7 mouse cellular contexts compared by ENCODE assay signal in the genomic region with DNA sequence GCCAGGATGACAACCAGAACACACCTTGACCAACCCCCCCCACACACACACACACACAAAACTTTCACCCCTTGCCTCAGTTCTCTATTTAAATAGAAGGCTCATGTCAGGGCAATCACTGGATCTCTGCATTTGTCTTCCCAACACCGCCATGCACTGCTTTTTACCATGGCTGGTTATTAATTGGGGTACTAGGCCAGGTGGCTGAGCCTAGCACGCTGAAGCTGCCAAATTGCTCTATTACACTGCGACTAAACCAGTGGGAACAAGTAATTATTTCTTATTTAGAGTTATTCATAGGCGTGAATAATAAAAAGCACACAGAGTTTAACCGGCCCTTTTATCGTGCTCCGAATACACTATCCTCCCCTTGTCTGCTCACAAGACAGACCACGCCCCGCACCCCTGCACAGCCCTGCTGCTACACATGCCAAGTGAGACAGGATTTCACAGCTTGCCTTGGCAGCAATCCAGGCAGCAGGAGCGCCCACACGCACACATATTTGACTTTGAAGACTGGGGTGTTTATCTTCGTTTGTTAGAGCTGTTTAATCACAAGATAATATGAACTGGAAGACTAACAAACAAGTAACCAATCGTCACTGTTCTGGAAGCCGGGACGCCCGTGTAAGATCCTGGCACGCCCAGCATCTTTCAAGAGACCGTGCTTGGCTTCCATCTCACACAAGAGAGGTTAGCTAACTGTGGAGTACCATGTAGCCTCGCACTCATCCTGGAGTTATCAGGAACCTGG. TPM values are rescaled to one million over a fixed set of nuclear protein-coding genes. Genes with fewer than 3 reads are reported as not detected.
DNase-seq lines count a peak whose midpoint lies in the region; ATAC-seq and TF ChIP-seq lines count a peak whose summit lies in the region.

No protein-coding gene starts in this region.

- H3K4me3 ChIP-seq in heart, adult 2 months = no peak overlapping the region
- H3K4me3 ChIP-seq in neural tube, embryonic 12.5 days = no peak overlapping the region

- no peaks in the 10 kb centered on the region for H3K27me3 ChIP-seq in heart, adult 2 months (ENCODE audit: control insufficient read depth, insufficient read depth, low read length)
- no peaks in the 10 kb centered on the region for H3K27me3 ChIP-seq in neural tube, embryonic 12.5 days (replicated peaks)

- 18% methylated on average over 19 of the region's 19 CpGs for whole genome bisulfite sequencing in heart, adult 2 months
- WGBS in neural tube, embryonic 12.5 days = 58% methylated on average over 19 of the region's 19 CpGs

- intact Hi-C loops in heart, adult 2 months (cut with DNase I) = no loop called here
- intact Hi-C loops in left cerebral cortex, postnatal 4 days (cut with DNase I) = no loop called here

- no peak overlapping the region for H3K9ac ChIP-seq in heart, adult 2 months (ENCODE audit: low read depth, low read length)
- H3K9ac ChIP-seq in neural tube, embryonic 12.5 days = no peak overlapping the region

- H3K27ac ChIP-seq in heart, adult 2 months = no peak overlapping the region
- H3K27ac ChIP-seq in neural tube, embryonic 12.5 days = no peak overlapping the region

- TF ChIP-seq CTCF in heart, adult 2 months (IDR thresholded peaks at IDR 0.05) = no peak

- no peaks in the 10 kb centered on the region for H3K4me1 ChIP-seq in heart, adult 2 months (ENCODE audit: control insufficient read depth, insufficient read depth, low read length)
- H3K4me1 ChIP-seq in neural tube, embryonic 12.5 days = no peaks in the 10 kb centered on the region; the same call in 1 of the 2 replicates

- no peak for TF ChIP-seq EP300 in heart, adult 2 months (IDR thresholded peaks at IDR 0.05; ENCODE audit: insufficient read depth, low read depth, low read length)

- H3K36me3 ChIP-seq in heart, adult 2 months (ENCODE audit: control insufficient read depth, insufficient read depth, low read length) = no peaks in the 10 kb centered on the region
- H3K36me3 ChIP-seq in neural tube, embryonic 12.5 days = peaks cover 6% of the 10 kb centered on the region; the same call in 1 of the 2 replicates

- H3K4me2 ChIP-seq in neural tube, embryonic 12.5 days (replicated peaks) = no peak overlapping the region

- no peaks in the 10 kb centered on the region for H3K9me3 ChIP-seq in neural tube, embryonic 12.5 days

- peak; percentile 88 for ATAC-seq in neural tube, embryonic 12.5 days (ENCODE audit: low FRiP score, low read depth)

- no peaks in the 10 kb centered on the region for H3K79me2 ChIP-seq in heart, adult 2 months (replicated peaks; ENCODE audit: control insufficient read depth, insufficient read depth, low read length)

- no peak for TF ChIP-seq POLR2A in heart, adult 2 months (IDR thresholded peaks at IDR 0.05; ENCODE audit: insufficient read depth, low read depth, low read length)

- peak; percentile 13 to 58 for DNase-seq in adrenal gland, postnatal 36 days
- DNase-seq in cerebellum, postnatal 4 days (ENCODE audit: low spot score in 2 of 2) = peak; percentile 34 to 64
- DNase-seq in heart, adult 2 months = peak; percentile 47 to 72
- DNase-seq in kidney, adult 9 months = peak; percentile 27
- DNase-seq in left cerebral cortex, postnatal 4 days = peak; percentile 84
- DNase-seq in urinary bladder, postnatal 10 days (ENCODE audit: low spot score) = peak; percentile 15

RNA-seq across cellular contexts. Expression of gene Gtf2a1, which starts 38.3 kb away (rescaled TPM):
- total RNA-seq in adrenal gland, postnatal 36 days (2021) = 10 to 100 TPM; 34.9 to 51.0 TPM
- 10 to 100 TPM; 25.3 to 28.3 TPM for total RNA-seq in heart, adult 2 months (2021)
- 9.1 and 12.3 TPM in 2 replicates for polyA plus RNA-seq in heart, adult 2 months (2012; rRNA removed)
- 10 to 100 TPM; 62.1 to 64.0 TPM for total RNA-seq in left cerebral cortex, postnatal 4 days (2021)
- polyA plus RNA-seq in neural tube, embryonic 12.5 days (2016; fragmentation: Nextera tagmentation; extraction: Ambion mirVana) = 68.7 and 81.6 TPM in 2 replicates

Comparison
In these comparisons a context has a peak if more than half of its experiments do, and no peak if none do; other contexts are left out.
1. DNase-seq: peak in every context shown above with its lines; median percentile 84 in left cerebral cortex, postnatal 4 days; 60 in heart, adult 2 months; 49 in cerebellum, postnatal 4 days; 36 in adrenal gland, postnatal 36 days; 27 in kidney, adult 9 months; 15 in urinary bladder, postnatal 10 days.